In genomic region chr9:44343781-44344421, GRCm38 (mm10) we compare ENCODE assay signal across 8 mouse cellular contexts. TPM values are rescaled to one million over a fixed set of nuclear protein-coding genes. Genes with fewer than 3 reads are reported as not detected.
DNase-seq lines count a peak whose midpoint lies in the region; ATAC-seq and TF ChIP-seq lines count a peak whose summit lies in the region.

Gene Hmbs, minus strand, starts transcription at chr9:44344228.

- no peaks in the 10 kb centered on the region for H3K27me3 ChIP-seq in kidney, embryonic 15.5 days

- TF ChIP-seq CTCF in bone marrow macrophage, adult 2 months (IDR thresholded peaks at IDR 0.05; ENCODE audit: low read depth, low read length): no peak
- no peak for TF ChIP-seq CTCF in embryonic fibroblast, embryonic 13.5 days (IDR thresholded peaks at IDR 0.05; ENCODE audit: borderline replicate concordance, insufficient read depth, low read length)

- H3K4me3 ChIP-seq in bone marrow macrophage, adult 2 months (ENCODE audit: insufficient read depth, low read length): peak within 1 kb of the TSS; percentile 98
- H3K4me3 ChIP-seq in embryonic fibroblast, embryonic 13.5 days (ENCODE audit: insufficient read depth, low read length): peak within 1 kb of the TSS; percentile 61
- peak within 1 kb of the TSS; percentile 95 for H3K4me3 ChIP-seq in kidney, embryonic 15.5 days (replicated peaks)

- H3K9ac ChIP-seq in kidney, embryonic 15.5 days: peak within 1 kb of the TSS; percentile 91

- 0% methylated on average over 39 of the region's 39 CpGs for WGBS in kidney, embryonic 15.5 days

- no peak for TF ChIP-seq POLR2A in bone marrow macrophage, adult 2 months (IDR thresholded peaks at IDR 0.05; ENCODE audit: borderline replicate concordance, low read depth, low read length)
- peak; percentile 66 for TF ChIP-seq POLR2A in embryonic fibroblast, embryonic 13.5 days (IDR thresholded peaks at IDR 0.05; ENCODE audit: low read depth, low read length)

- peak within 1 kb of the TSS; percentile 99 for H3K27ac ChIP-seq in bone marrow macrophage, adult 2 months (ENCODE audit: insufficient read depth, low read depth, low read length)
- peak within 1 kb of the TSS; percentile 93 for H3K27ac ChIP-seq in embryonic fibroblast, embryonic 13.5 days (ENCODE audit: insufficient read depth, low read length)
- H3K27ac ChIP-seq in kidney, embryonic 15.5 days: peak within 1 kb of the TSS; percentile 100

- DNase-seq in 416B (ENCODE audit: low read depth) (peak; percentile 96), liver (peak; percentile 94)
- DNase-seq in heart, adult 9 months (ENCODE audit: low spot score in 2 of 2): peak; percentile 93 to 94
- peak; percentile 91 to 92 for DNase-seq in spleen, postnatal 4 days (ENCODE audit: low spot score in 2 of 2)

- no peaks in the 10 kb centered on the region for H3K9me3 ChIP-seq in kidney, embryonic 15.5 days (replicated peaks)

- peaks cover 10% of the 10 kb centered on the region for H3K4me1 ChIP-seq in bone marrow macrophage, adult 2 months (ENCODE audit: control insufficient read depth, insufficient read depth, low read length)
- peaks cover 10% of the 10 kb centered on the region for H3K4me1 ChIP-seq in embryonic fibroblast, embryonic 13.5 days (ENCODE audit: control insufficient read depth, insufficient read depth, low read length)
- peaks cover 18% of the 10 kb centered on the region for H3K4me1 ChIP-seq in kidney, embryonic 15.5 days

- peak within 1 kb of the TSS; percentile 77 for H3K4me2 ChIP-seq in kidney, embryonic 15.5 days

- H3K36me3 ChIP-seq in kidney, embryonic 15.5 days: peaks cover 50% of the 10 kb centered on the region

- peak; percentile 95 for ATAC-seq in kidney, embryonic 15.5 days (replicated peaks; ENCODE audit: low FRiP score)
- ATAC-seq in monocyte, adult 5-6 weeks (replicated peaks; ENCODE audit: insufficient number of reproducible peaks, low FRiP score, low TSS enrichment, poor library complexity, severe bottlenecking): peak; percentile 92

RNA-seq across cellular contexts. Expression of gene Hmbs, which starts in this region (rescaled TPM):
- 22.4 and 25.8 TPM in 2 replicates for polyA plus RNA-seq in bone marrow macrophage, adult 2 months (2012; ENCODE audit: insufficient read depth, insufficient read length, missing spikeins)
- polyA plus RNA-seq in embryonic fibroblast, embryonic 13.5 days (2011; ENCODE audit: insufficient read length, low read depth, missing spikeins): 46.8 and 51.9 TPM in 2 replicates
- 126 and 145 TPM in 2 replicates for polyA plus RNA-seq in kidney, embryonic 15.5 days (2015; fragmentation: Nextera tagmentation; extraction: Ambion mirVana)
- total RNA-seq in monocyte, adult 5-6 weeks (2017): 8.2 to 19.1 TPM (median 15.1 TPM) in 3 replicates

Comparison
In these comparisons a context has a peak if more than half of its experiments do, and no peak if none do; other contexts are left out.
1. Peak in every context shown above with its lines: DNase-seq, ATAC-seq, H3K4me3 ChIP-seq and H3K27ac ChIP-seq.